Mouse (Mus musculus) cerebellum, adult 2 months (tissue): Measurements from ENCODE around the gene Abcg8. TPM values are rescaled to one million over a fixed set of nuclear protein-coding genes. Genes with fewer than 3 reads are reported as not detected.

ENCODE experiments used
- DNase-seq, 2 experiments: peaks; one replicate each; pipeline ENCODE4 v3.0.0; 2021
- H3K27ac ChIP-seq: fragments of 200-500 bp; 2 replicates; pipeline ENCODE4 v1.5.1; 2012; ENCODE audit warnings: low read length, control low read depth, inconsistent platforms; ENCODE audit not compliant: insufficient read depth
- H3K27me3 ChIP-seq: fragments of 200-500 bp; 2 replicates; pipeline ENCODE4 v1.6.1; 2012; ENCODE audit warnings: inconsistent platforms, mild to moderate bottlenecking, low read length, moderate library complexity; ENCODE audit not compliant: control insufficient read depth, insufficient read depth
- H3K4me1 ChIP-seq: fragments of 200-500 bp; 2 replicates; pipeline ENCODE4 v1.6.1; 2011; ENCODE audit warnings: low read length; ENCODE audit not compliant: control insufficient read depth, insufficient read depth
- H3K4me3 ChIP-seq: fragments of 200-500 bp; replicated peaks from 2 replicates; pipeline ENCODE3; 2011; ENCODE audit warnings: mild to moderate bottlenecking, low read depth, low read length, control low read depth; ENCODE audit not compliant: insufficient read depth
- CTCF ChIP-seq: fragments of 200-500 bp; IDR thresholded peaks from 2 replicates; pipeline ENCODE4 v1.5.1; 2011; ENCODE audit warnings: low read depth, mild to moderate bottlenecking, control low read depth, low read length, moderate library complexity, borderline replicate concordance; ENCODE audit not compliant: insufficient read depth
- POLR2A ChIP-seq: fragments of 200-500 bp; IDR thresholded peaks from 2 replicates; pipeline ENCODE4 v1.6.1; 2011; ENCODE audit warnings: low read length, control low read depth, borderline replicate concordance; ENCODE audit not compliant: insufficient read depth
- WGBS: fragments of 180-500 bp; shearing (Covaris S2); methylation state at CpG from one replicate; pipeline ENCODE4 v1.1.7; 2018; 5-methylcytosine and 5-hydroxymethylcytosine counted together
- polyA plus RNA-seq: library from polyadenylated mRNA; depleted of rRNA; stranded (reverse); fragments of >200 nt; gene quantifications from 2 replicates; pipeline ENCODE4 v1.2.3, GENCODE M21; 2012

Gene Abcg8
- polyA plus RNA-seq, 1 experiment = not detected

DNA sequence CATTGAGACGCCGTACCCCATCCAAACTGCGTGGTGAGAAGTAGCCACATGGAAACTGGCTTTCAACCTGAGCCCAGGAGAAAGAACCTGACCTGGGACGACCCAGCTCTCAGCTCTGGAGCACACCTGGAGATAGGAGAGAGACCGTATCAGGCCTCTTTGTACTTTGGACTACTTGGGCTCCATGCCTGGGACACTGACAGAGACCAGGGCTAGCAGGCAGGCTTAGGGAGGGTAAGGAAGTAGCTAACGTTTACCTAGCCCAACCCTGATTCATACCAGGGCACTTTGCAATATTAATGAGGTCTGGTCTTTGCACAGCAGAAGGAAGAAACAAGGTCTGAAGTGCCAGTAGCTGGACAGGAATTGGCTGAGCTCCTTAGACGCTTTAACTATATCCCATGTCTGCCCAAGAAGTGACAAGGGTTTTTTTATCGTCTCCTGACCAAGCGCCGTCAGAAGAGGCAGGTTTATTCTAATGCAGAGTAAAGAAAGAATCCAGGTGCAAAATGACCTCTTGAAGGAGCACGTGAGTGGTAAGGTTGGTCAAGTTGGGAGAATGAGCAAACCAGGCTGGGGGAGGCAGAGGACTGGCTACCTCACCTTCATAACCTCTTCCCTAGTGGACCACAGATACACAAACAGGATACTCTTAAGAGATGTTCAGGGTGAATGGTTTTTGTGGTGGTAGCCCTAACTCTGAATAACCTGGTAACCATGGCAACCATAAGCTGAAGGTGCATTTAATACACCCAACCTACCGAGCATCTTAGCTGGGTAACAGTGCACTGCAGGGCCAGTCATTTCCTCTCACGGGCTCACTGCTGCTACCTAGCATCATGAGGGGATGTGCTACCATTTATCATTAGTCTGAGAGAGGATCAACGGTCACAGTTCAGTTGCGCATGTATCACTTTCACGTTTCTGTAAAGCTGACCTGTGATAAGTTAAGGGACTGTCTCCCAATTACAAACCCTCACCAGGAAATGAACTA lies 3.4 kb upstream of the Abcg8 start:
- Histone ChIP-seq H3K27ac (no peak overlapping the region), H3K4me3 (no peak overlapping the region), H3K4me1 (no peaks in the 10 kb centered on the region), H3K27me3 (no peaks in the 10 kb centered on the region; the same call in 1 of the 2 replicates)
- TF ChIP-seq CTCF = no peak
- TF ChIP-seq POLR2A = no peak
- DNase-seq = no peak
- WGBS = 80% methylated on average over 16 of the region's 16 CpGs

- WGBS = 18% methylated on average over 7 of the region's 7 CpGs
- TF ChIP-seq CTCF (no peak), POLR2A (no peak)
- H3K4me3 ChIP-seq = no peak overlapping the region
- H3K27ac ChIP-seq = no peak overlapping the region
- H3K4me1 ChIP-seq = no peaks in the 10 kb centered on the region
- no peaks in the 10 kb centered on the region; the same call in 1 of the 2 replicates for H3K27me3 ChIP-seq
- no peak for DNase-seq
Measured at GRCm38 (mm10) chr17:84674048-84674447, 2.1 kb upstream of the Abcg8 start.

DNA sequence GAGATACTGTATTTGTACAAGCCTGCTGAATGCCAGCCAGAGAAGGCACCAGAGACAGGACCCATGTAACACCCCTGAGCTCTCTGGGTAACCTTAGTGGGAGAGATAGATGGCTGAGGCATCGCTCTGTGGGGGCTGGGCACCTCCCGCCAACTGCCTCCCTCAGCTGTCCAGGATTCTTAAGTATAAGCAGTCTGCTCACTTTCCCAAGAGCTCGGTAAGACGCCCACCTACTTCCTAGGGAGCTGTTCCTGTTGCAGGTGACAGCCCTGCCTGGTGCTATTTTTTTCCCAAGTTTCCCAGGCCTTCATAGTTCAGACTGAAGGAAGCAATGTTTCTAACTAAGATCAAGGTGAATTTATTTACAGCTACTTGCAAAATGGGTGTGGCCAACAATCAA lies 898 bp upstream of the Abcg8 start:
- DNase-seq = no peak

DNA sequence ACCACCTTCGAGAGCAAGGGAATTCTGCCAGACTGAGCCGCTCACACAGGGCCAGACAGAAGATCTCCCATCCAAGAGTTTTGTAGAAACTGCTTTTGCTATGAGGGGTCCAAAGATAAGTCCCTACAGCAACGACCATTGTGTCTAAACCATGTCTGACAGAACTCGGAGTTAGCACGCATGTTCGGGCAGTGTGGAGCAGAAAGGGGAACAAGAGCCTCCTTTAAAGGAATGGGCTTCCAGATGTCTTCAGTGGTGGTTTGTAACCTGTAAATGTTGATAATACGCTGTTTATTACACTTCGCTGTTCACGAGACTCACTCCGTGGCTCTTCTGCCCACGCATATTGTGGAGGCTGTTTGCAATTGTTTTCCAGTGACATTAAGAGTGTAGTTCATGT lies 1.5 kb downstream of the Abcg8 start:
- H3K27me3 ChIP-seq = no peaks in the 10 kb centered on the region; the same call in 1 of the 2 replicates
- no peak overlapping the region for H3K4me3 ChIP-seq
- no peak for DNase-seq
- H3K4me1 ChIP-seq = no peaks in the 10 kb centered on the region
- WGBS = 84% methylated on average over 11 of the region's 11 CpGs
- no peak overlapping the region for H3K27ac ChIP-seq
- TF ChIP-seq POLR2A = no peak
- TF ChIP-seq CTCF = no peak

More for the DNA sequence above, 898 bp upstream of the Abcg8 start:
- H3K4me1 ChIP-seq = no peaks in the 10 kb centered on the region
- H3K4me3 ChIP-seq = no peak overlapping the region
- no peak overlapping the region for H3K27ac ChIP-seq
- TF ChIP-seq POLR2A (no peak), CTCF (no peak)
- 71% methylated on average over 4 of the region's 4 CpGs for WGBS
- no peaks in the 10 kb centered on the region; the same call in 1 of the 2 replicates for H3K27me3 ChIP-seq

DNA sequence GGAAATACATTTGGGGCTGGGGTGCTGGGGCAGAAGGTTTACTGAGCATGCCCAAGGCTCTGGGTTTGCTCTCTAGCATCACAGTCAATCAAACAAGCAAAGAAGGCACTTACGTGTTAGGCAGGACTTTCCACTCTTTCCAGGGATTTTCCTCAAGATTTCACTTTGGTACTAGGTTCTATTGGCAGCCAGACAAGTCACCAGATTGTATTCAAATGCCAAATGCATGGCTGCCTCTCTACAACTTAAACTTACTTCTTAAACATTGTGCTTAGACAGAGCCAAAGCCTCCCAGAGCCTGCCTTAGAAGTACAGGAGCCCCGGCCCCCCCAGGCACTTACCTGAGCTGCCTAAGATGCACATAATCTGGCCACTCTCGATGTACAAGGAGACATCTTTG lies 5.6 kb downstream of the Abcg8 start:
- no peak overlapping the region for H3K4me3 ChIP-seq
- no peaks in the 10 kb centered on the region for H3K27me3 ChIP-seq
- no peak for DNase-seq
- TF ChIP-seq CTCF = no peak
- TF ChIP-seq POLR2A = no peak
- 63% methylated on average over 3 of the region's 3 CpGs for WGBS
- no peaks in the 10 kb centered on the region for H3K4me1 ChIP-seq
- no peak overlapping the region for H3K27ac ChIP-seq

GRCm38 (mm10) chr17:84682734-84683717 lies 6.9 kb downstream of the Abcg8 start, which contains the start of gene Abcg5:
Gene Abcg5 (minus strand): TSS chr17:84683011.
- WGBS = 71% methylated on average over 18 of the region's 18 CpGs
- DNase-seq = no peak
- TF ChIP-seq CTCF = no peak
- TF ChIP-seq POLR2A = no peak
- H3K4me1 ChIP-seq = no peaks in the 10 kb centered on the region
- H3K27ac ChIP-seq = no peak within 1 kb of the TSS
- H3K4me3 ChIP-seq = no peak within 1 kb of the TSS
- no peaks in the 10 kb centered on the region for H3K27me3 ChIP-seq

DNA sequence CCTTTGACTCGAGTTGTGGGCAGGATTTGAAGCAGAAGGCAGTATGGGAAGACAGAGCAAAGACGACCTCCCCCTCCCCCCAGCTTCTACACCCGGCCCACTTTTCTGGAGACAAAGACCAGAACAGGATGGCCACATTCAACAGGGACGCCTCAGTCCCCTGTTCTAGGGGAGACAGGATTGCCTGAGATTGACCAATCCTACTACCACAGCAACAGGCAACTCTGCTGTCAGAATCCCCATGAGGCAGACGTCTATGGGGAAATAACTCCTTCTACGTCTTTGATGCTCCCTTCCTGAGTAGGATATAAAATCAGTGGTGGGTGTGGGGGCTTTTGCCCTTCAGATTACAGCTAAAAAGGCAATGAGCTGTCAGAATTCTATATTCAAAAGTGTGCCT lies 8.2 kb downstream of the Abcg8 start:
- WGBS = 55% methylated on average over 6 of the region's 6 CpGs
- no peak for DNase-seq
- TF ChIP-seq POLR2A (no peak), CTCF (no peak)
- Histone ChIP-seq H3K27me3 (no peaks in the 10 kb centered on the region), H3K4me3 (no peak overlapping the region), H3K27ac (no peak overlapping the region), H3K4me1 (no peaks in the 10 kb centered on the region)
